Mouse (Mus musculus): ENCODE measurements around the gene 1700113H08Rik. TPM values are rescaled to one million over a fixed set of nuclear protein-coding genes. Genes with fewer than 3 reads are reported as not detected.

Gene 1700113H08Rik
- polyA plus RNA-seq, 1 experiment: not detected

DNA sequence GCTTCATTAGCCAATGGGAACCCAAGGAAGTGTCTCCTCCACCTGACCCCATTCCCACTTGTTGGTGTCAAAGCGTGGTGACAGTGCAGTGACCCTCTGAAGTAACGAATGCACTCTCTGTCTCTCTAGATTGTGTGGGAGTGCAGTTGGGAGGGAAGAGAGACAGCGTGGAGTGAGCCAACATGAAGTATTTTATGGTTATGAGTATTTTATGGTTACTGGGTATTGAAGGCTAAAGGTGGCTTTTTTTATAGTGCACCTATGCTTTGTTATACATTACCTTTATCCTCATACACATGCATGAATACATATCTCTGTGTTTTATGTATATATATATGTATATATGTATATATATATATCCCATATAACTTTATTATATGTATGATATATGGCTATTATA is 8.7 kb upstream of the 1700113H08Rik start:
- H3K36me3 ChIP-seq (ENCODE audit: control insufficient read depth): no peaks in the 10 kb centered on the region
- TF ChIP-seq GATA1 (IDR thresholded peaks at IDR 0.05; ENCODE audit: low read length): no peak
- no peak for TF ChIP-seq TAL1 (IDR thresholded peaks at IDR 0.05; ENCODE audit: low read length)
- no peaks in the 10 kb centered on the region for H3K27me3 ChIP-seq (ENCODE audit: control insufficient read depth)
- H3K4me3 ChIP-seq (replicated peaks): no peak overlapping the region
- H3K4me1 ChIP-seq (ENCODE audit: control insufficient read depth): no peaks in the 10 kb centered on the region
- no peaks in the 10 kb centered on the region for H3K9me3 ChIP-seq (ENCODE audit: control insufficient read depth, low read length)

DNA sequence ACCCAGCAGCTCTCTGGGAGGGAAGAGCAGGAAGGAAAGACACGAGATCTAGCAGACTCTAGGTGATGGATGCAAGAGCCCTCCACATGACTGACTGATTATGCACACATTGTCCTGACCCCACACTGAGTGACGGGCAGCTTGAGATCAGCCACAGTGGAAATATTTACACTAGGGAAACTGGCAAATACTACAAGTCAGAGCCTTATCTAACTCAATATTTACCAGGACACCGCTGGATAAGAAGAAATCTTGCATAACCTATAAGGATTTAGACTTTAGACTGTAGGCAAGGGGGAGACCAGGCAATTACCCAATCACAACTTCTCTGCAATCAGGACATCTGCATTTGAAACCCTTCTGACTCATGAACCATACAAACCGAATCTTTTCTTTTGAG is 6.1 kb upstream of the 1700113H08Rik start:
- H3K9me3 ChIP-seq (ENCODE audit: control insufficient read depth, low read length): no peaks in the 10 kb centered on the region
- H3K36me3 ChIP-seq (ENCODE audit: control insufficient read depth): no peaks in the 10 kb centered on the region
- no peak for TF ChIP-seq GATA1 (IDR thresholded peaks at IDR 0.05; ENCODE audit: low read length)
- no peak for TF ChIP-seq TAL1 (IDR thresholded peaks at IDR 0.05; ENCODE audit: low read length)
- no peaks in the 10 kb centered on the region for H3K4me1 ChIP-seq (ENCODE audit: control insufficient read depth)
- H3K27me3 ChIP-seq (ENCODE audit: control insufficient read depth): no peaks in the 10 kb centered on the region
- H3K4me3 ChIP-seq (replicated peaks): no peak overlapping the region

DNA sequence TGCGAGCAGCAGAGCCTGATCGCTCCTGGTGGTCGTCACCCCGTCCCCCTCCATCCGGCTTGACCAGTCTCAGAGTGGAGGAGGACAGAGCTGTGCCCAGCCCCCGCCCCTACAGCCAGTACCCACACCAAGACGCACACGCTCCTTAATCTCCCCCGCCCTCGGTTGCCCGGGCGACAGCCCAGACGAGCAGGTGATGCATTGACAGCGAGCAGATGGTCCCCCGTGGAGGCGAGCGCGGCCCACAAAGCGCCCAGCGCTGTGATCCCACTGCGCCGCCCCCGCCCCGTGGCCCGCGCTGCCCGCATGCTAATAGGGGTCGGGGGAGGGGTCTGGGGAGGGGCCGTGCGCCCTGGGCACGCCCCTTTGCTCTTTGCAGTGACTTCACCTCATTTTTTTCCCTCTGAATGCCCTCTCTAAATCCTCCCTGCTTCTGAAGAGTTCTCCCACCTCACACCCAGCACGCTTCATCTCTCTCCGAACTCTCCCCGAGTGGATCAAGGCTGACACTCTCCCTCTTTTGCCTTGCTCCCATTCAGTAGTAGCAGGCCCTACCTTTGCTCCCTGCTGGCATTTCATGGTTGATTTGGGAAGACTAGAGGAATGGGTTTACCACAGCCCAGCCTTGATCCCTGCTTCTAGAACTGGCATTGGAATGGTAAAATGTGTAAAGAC is 543 bp downstream of the 1700113H08Rik start:
- Histone ChIP-seq H3K36me3 (ENCODE audit: control insufficient read depth) (no peaks in the 10 kb centered on the region), H3K4me3 (replicated peaks) (peak overlapping the region; percentile 28), H3K27me3 (ENCODE audit: control insufficient read depth) (no peaks in the 10 kb centered on the region), H3K4me1 (ENCODE audit: control insufficient read depth) (no peaks in the 10 kb centered on the region), H3K9me3 (ENCODE audit: control insufficient read depth, low read length) (no peaks in the 10 kb centered on the region)
- no peak for TF ChIP-seq GATA1 (IDR thresholded peaks at IDR 0.05; ENCODE audit: low read length)
- no peak for TF ChIP-seq TAL1 (IDR thresholded peaks at IDR 0.05; ENCODE audit: low read length)

- TF ChIP-seq TAL1 (IDR thresholded peaks at IDR 0.05; ENCODE audit: low read length) (no peak), GATA1 (IDR thresholded peaks at IDR 0.05; ENCODE audit: low read length) (no peak)
- Histone ChIP-seq H3K9me3 (ENCODE audit: control insufficient read depth, low read length) (no peaks in the 10 kb centered on the region), H3K4me1 (ENCODE audit: control insufficient read depth) (no peaks in the 10 kb centered on the region), H3K27me3 (ENCODE audit: control insufficient read depth) (no peaks in the 10 kb centered on the region), H3K4me3 (replicated peaks) (no peak overlapping the region), H3K36me3 (ENCODE audit: control insufficient read depth) (no peaks in the 10 kb centered on the region)
Observed at GRCm38 (mm10) chr10:87058926-87059325, 1.1 kb downstream of the 1700113H08Rik start.

DNA sequence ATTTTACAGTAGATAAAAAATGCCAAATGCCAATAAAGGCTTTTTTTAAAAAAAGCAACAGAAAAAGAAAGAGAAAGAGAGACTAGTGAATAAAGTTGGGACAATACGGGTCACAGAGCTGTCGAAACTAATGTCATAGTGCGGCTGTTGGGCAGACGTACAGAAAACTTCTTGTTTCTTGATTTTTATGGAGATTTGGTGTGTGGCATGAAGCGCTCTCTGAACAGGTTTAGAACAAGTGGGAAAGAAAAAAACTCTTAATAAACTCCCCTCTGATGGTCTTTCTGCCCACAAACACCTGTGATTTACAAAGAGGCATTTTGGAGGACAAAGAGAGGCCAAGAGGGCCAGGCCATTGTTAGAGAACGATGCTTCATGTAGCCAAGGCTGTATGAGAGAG is 1.6 kb downstream of the 1700113H08Rik start:
- H3K36me3 ChIP-seq (ENCODE audit: control insufficient read depth): no peaks in the 10 kb centered on the region
- no peak overlapping the region for H3K4me3 ChIP-seq (replicated peaks)
- no peak for TF ChIP-seq GATA1 (IDR thresholded peaks at IDR 0.05; ENCODE audit: low read length)
- no peak for TF ChIP-seq TAL1 (IDR thresholded peaks at IDR 0.05; ENCODE audit: low read length)
- no peaks in the 10 kb centered on the region for H3K27me3 ChIP-seq (ENCODE audit: control insufficient read depth)
- no peaks in the 10 kb centered on the region for H3K4me1 ChIP-seq (ENCODE audit: control insufficient read depth)
- peaks cover 2% of the 10 kb centered on the region; the same call in 1 of the 2 replicates for H3K9me3 ChIP-seq (ENCODE audit: control insufficient read depth, low read length)

- TF ChIP-seq TAL1 (IDR thresholded peaks at IDR 0.05; ENCODE audit: low read length) (no peak), GATA1 (IDR thresholded peaks at IDR 0.05; ENCODE audit: low read length) (no peak)
- H3K4me1 ChIP-seq (ENCODE audit: control insufficient read depth): no peaks in the 10 kb centered on the region
- H3K36me3 ChIP-seq (ENCODE audit: control insufficient read depth): no peaks in the 10 kb centered on the region
- H3K9me3 ChIP-seq (ENCODE audit: control insufficient read depth, low read length): no peaks in the 10 kb centered on the region
- no peaks in the 10 kb centered on the region for H3K27me3 ChIP-seq (ENCODE audit: control insufficient read depth)
- H3K4me3 ChIP-seq (replicated peaks): no peak overlapping the region
Observed at GRCm38 (mm10) chr10:87084236-87084635, 26.4 kb downstream of the 1700113H08Rik start.

DNA sequence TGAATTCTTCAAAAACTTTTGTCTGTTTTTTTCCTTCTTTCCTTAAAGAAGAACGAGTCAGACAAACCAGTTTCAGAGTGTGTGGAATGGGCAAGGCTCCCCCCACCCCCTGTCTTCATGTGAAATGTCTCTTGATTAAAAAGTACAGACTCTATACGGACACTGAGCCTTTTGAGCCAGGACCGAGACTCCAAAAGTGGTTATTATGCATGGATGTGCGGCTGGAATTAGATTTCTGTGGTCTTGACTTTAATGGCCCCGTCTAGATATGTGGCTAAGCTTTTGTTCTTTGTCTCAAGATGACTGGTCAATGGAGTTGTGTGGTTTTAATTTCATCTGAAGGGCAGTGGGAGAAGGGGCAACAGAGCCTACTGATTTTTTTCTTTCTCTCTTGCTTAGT is 29.8 kb downstream of the 1700113H08Rik start:
- TF ChIP-seq GATA1 (IDR thresholded peaks at IDR 0.05; ENCODE audit: low read length) (no peak), TAL1 (IDR thresholded peaks at IDR 0.05; ENCODE audit: low read length) (no peak)

DNA sequence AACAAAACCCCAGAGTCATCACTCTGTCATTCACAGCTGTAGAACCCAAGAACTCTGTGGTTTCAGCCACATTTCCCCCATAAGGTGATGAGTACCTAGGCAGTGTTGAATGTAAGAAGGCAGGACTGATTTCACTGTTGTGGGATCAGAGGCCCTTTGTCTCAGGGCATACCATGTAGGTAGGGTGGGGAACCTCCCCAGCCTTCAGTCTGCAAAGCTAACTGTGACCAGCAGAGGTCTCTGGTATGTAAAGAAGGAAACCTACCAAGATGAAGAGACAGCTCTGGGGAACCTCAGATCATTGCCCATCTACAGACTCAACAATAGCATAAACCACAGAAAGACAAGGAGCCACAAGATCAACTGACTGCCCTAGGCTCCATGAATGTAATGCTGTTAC is 36.4 kb downstream of the 1700113H08Rik start:
- H3K9me3 ChIP-seq (ENCODE audit: control insufficient read depth, low read length): no peaks in the 10 kb centered on the region; the same call in 1 of the 2 replicates
- no peak overlapping the region for H3K4me3 ChIP-seq (replicated peaks)
- H3K36me3 ChIP-seq (ENCODE audit: control insufficient read depth): no peaks in the 10 kb centered on the region
- TF ChIP-seq GATA1 (IDR thresholded peaks at IDR 0.05; ENCODE audit: low read length): no peak
- no peak for TF ChIP-seq TAL1 (IDR thresholded peaks at IDR 0.05; ENCODE audit: low read length)
- no peaks in the 10 kb centered on the region for H3K4me1 ChIP-seq (ENCODE audit: control insufficient read depth)
- H3K27me3 ChIP-seq (ENCODE audit: control insufficient read depth): no peaks in the 10 kb centered on the region

More for the DNA sequence above, 29.8 kb downstream of the 1700113H08Rik start:
- Histone ChIP-seq H3K9me3 (ENCODE audit: control insufficient read depth, low read length) (no peaks in the 10 kb centered on the region; the same call in 1 of the 2 replicates), H3K27me3 (ENCODE audit: control insufficient read depth) (no peaks in the 10 kb centered on the region), H3K36me3 (ENCODE audit: control insufficient read depth) (no peaks in the 10 kb centered on the region), H3K4me1 (ENCODE audit: control insufficient read depth) (no peaks in the 10 kb centered on the region), H3K4me3 (replicated peaks) (no peak overlapping the region)

GRCm38 (mm10) chr10:87098722-87099121 is 40.9 kb downstream of the 1700113H08Rik start:
- no peak overlapping the region for H3K4me3 ChIP-seq (replicated peaks)
- H3K9me3 ChIP-seq (ENCODE audit: control insufficient read depth, low read length): no peaks in the 10 kb centered on the region; the same call in 1 of the 2 replicates
- H3K36me3 ChIP-seq (ENCODE audit: control insufficient read depth): no peaks in the 10 kb centered on the region
- TF ChIP-seq GATA1 (IDR thresholded peaks at IDR 0.05; ENCODE audit: low read length) (no peak), TAL1 (IDR thresholded peaks at IDR 0.05; ENCODE audit: low read length) (no peak)
- H3K4me1 ChIP-seq (ENCODE audit: control insufficient read depth): no peaks in the 10 kb centered on the region
- H3K27me3 ChIP-seq (ENCODE audit: control insufficient read depth): no peaks in the 10 kb centered on the region
